Mouse (Mus musculus) embryonic stem cell, embryonic (primary cell): ENCODE measurements around the gene Kpna1.
"Not testable (repeated sequence)": the region's sequence is repeated elsewhere in the genome, so short reads cannot be mapped to it uniquely, and the experiment has no call there.

Source experiments
- CTCF ChIA-PET, 4 experiments: fragments of 300-600 bp in 2 of 4; fragments of 350-600 bp in 2 of 4; sonication (Branson Sonifier 250); formaldehyde crosslinking; loops; one replicate each; lab custom pipeline; 2022; ENCODE audit warnings: inconsistent platforms in 2 of 4; lab: Charles Lee
- POLR2A ChIA-PET, 4 experiments: fragments of 300-600 bp in 2 of 4; fragments of 350-600 bp in 2 of 4; sonication (Branson Sonifier 250); formaldehyde crosslinking; loops; one replicate each; lab custom pipeline; 2022; ENCODE audit warnings: antibody characterized with exemption in 4 of 4, inconsistent platforms in 1 of 4; lab: Charles Lee

Kpna1 gene

GRCm38 (mm10) chr16:36043073-36043472 is 64.5 kb downstream of the Kpna1 start:
- CTCF ChIA-PET = no interaction called here

DNA sequence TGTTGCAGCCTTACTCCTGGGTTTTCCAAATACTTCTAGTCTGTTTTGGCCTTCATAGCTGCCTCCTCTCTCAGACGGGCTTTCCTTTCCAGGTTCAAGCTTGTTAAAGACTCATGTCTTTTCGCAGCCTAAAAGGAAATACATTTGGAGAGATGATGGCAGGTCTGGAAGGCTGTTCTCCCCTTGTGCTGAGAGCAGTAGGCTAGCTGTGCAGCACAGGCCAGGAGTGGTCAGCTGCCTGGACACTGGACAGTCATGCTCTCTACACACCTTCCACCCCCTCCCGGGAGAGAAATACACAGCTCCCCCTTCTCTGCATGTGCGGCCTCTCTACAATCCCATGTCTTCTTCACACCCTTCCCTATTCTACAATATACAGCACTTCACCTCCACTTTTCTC is 65.4 kb downstream of the Kpna1 start:
- POLR2A ChIA-PET = interaction anchor here in 1 of 4 experiments (0.6 to 4.3 kb wide), 10 partner anchors 8 to 439 kb away, joined by 3 to 19 read pairs (median 4); partner anchors contain the start of genes Ccdc58 and Fam162a
- CTCF ChIA-PET = no interaction called here

More at GRCm38 (mm10) chr16:36043073-36043472, 64.5 kb downstream of the Kpna1 start:
- POLR2A ChIA-PET = interaction anchor here in 1 of 4 experiments (0.9 to 4.3 kb wide), 8 partner anchors 8 to 29 kb away, joined by 3 to 19 read pairs (median 4); partner anchors contain the start of genes Ccdc58 and Fam162a

- CTCF ChIA-PET = interaction anchor here in 3 of 4 experiments (0.6 to 1.4 kb wide), 4 partner anchors 12 to 95 kb away, joined by 3 to 4 read pairs (median 3); no protein-coding TSS in a partner anchor
Measured at GRCm38 (mm10) chr16:36047538-36047937, 69.0 kb downstream of the Kpna1 start.

DNA sequence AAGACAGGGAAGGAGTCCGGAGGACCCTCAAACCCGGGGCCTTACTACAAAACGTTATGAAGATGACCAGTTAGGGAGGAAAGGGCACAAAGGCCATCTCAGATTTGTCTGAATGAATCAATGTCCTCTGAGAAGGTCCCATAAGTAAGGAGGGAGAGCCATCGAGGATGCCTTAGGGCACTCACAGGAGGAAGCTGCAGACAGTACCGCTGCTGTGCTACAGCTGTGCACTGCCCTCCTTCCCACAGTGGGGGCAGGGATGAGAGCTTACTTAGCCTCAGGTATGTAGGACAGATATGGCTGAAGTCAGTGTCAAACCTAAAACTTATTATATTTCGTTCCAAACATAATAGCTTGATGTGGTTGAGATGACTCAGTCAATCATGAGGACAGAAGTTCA is 72.9 kb downstream of the Kpna1 start:
- ChIA-PET CTCF (no interaction called here), POLR2A (interaction anchor here in 3 of 4 experiments (0.5 to 3.7 kb wide), 11 partner anchors 8 to 138 kb away, joined by 3 to 23 read pairs (median 3); partner anchors contain the start of genes Ccdc58 (in 1 of the 3), Fam162a (in 1 of the 3) and Wdr5b (in 1 of the 3))

More at GRCm38 (mm10) chr16:36047538-36047937, 69.0 kb downstream of the Kpna1 start:
- POLR2A ChIA-PET = interaction anchor here in 2 of 4 experiments (1.5 to 1.6 kb wide), 2 partner anchors 8 to 10 kb away, joined by 3 to 4 read pairs; no protein-coding TSS in a partner anchor

GRCm38 (mm10) chr16:36053524-36054275 is 75.2 kb downstream of the Kpna1 start:
- ChIA-PET CTCF (interaction anchor here in 1 of 4 experiments (0.9 kb wide), 1 partner anchor 114 kb away, joined by 3 read pairs; no protein-coding TSS in a partner anchor), POLR2A (interaction anchor here in 2 of 4 experiments (0.9 to 3.7 kb wide), 8 partner anchors 9 to 27 kb away, joined by 3 to 23 read pairs (median 9); partner anchors contain the start of genes Ccdc58 (in 2 of the 2), Fam162a (in 2 of the 2) and Wdr5b (in 1 of the 2))

- ChIA-PET CTCF (interaction anchor here in 2 of 4 experiments (0.9 to 1.4 kb wide), 2 partner anchors 13 to 115 kb away, joined by 3 to 5 read pairs; no protein-coding TSS in a partner anchor), POLR2A (interaction anchor here in 2 of 4 experiments (0.8 to 2.8 kb wide), 14 partner anchors 9 to 71 kb away, joined by 3 to 19 read pairs (median 4); partner anchors contain the start of genes Ccdc58 (in 1 of the 2), Fam162a (in 1 of the 2) and Wdr5b (in 1 of the 2))
Measured at GRCm38 (mm10) chr16:36054920-36055319, 76.4 kb downstream of the Kpna1 start.

GRCm38 (mm10) chr16:36056416-36056815 is 77.9 kb downstream of the Kpna1 start:
- POLR2A ChIA-PET = interaction anchor here in 3 of 4 experiments (0.6 to 2.8 kb wide), 12 partner anchors 8 to 986 kb away, joined by 3 to 19 read pairs (median 4); partner anchors contain the start of genes Ccdc58 (in 1 of the 3) and Fam162a (in 1 of the 3)
- CTCF ChIA-PET = interaction anchor here in 3 of 4 experiments (0.6 to 1.4 kb wide), 4 partner anchors 11 to 770 kb away, joined by 3 to 5 read pairs (median 3); no protein-coding TSS in a partner anchor

GRCm38 (mm10) chr16:36057933-36058475 is 79.5 kb downstream of the Kpna1 start:
- CTCF ChIA-PET = interaction anchor here in 1 of 4 experiments (0.6 kb wide), 1 partner anchor 342 kb away, joined by 4 read pairs; no protein-coding TSS in a partner anchor
- POLR2A ChIA-PET = interaction anchor here in 1 of 4 experiments (1.0 to 1.9 kb wide), 2 partner anchors 10 to 18 kb away, joined by 3 to 4 read pairs; no protein-coding TSS in a partner anchor

DNA sequence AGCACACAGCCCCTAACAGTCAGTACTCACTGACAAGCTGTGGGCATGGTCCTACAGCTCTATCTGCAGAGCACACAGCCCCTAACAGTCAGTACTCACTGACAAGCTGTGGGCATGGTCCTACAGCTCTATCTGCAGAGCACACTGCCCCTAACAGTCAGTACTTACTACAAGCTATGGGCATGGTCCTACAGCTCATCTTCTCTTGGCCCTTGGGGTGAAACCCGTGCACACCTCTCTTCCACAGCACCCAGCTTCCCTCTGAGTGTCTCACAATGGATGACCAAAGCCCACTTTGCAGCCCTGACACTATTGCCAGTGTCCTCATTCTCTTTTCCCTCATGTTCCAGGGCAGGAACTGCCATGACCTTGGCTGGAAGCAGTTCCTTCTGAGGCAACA is 84.0 kb downstream of the Kpna1 start:
- CTCF ChIA-PET = not testable (repeated sequence)
- POLR2A ChIA-PET = interaction anchor here in 2 of 4 experiments (1.3 to 3.0 kb wide), 6 partner anchors 9 to 27 kb away, joined by 4 to 9 read pairs (median 6); partner anchors contain the start of genes Ccdc58 (in 1 of the 2) and Fam162a (in 1 of the 2)

- ChIA-PET CTCF (interaction anchor here in 2 of 4 experiments (0.6 to 1.4 kb wide), 2 partner anchors 15 to 188 kb away, joined by 3 to 4 read pairs; no protein-coding TSS in a partner anchor), POLR2A (interaction anchor here in 2 of 4 experiments (0.7 to 3.0 kb wide), 10 partner anchors 8 to 196 kb away, joined by 3 to 9 read pairs (median 5); partner anchors contain the start of genes Ccdc58 (in 2 of the 2) and Fam162a (in 2 of the 2))
Measured at GRCm38 (mm10) chr16:36063315-36063714, 84.8 kb downstream of the Kpna1 start.

DNA sequence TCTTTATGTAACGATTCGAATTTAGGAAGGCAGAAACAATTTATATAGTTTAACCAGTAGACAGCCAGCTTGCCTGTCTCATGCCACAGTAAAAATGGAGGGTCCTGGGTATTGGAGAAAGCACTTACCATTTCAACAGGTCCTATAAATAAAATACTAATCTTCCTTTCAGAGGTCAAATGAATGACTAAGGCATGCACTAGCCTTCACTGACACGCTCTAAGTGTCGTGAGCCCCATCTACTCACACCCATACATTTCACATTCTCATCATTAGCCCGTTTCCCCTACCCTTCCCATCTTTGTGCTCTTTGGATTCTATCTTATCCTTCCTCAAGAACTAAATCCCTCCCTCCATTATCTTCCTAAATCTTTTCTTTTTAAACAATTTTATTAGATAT is 86.4 kb downstream of the Kpna1 start:
- ChIA-PET POLR2A (interaction anchor here in 1 of 4 experiments (0.9 to 1.6 kb wide), 2 partner anchors 13 to 14 kb away, joined by 3 to 5 read pairs; no protein-coding TSS in a partner anchor), CTCF (no interaction called here)

GRCm38 (mm10) chr16:36067694-36068093 is 89.1 kb downstream of the Kpna1 start:
- POLR2A ChIA-PET = interaction anchor here (0.6 to 2.8 kb wide), 17 partner anchors 8 to 295 kb away, joined by 3 to 13 read pairs (median 3); partner anchors contain the start of gene Wdr5b (in 2 of the 4)
- CTCF ChIA-PET = interaction anchor here in 2 of 4 experiments (0.5 to 0.9 kb wide), 2 partner anchors 11 to 12 kb away, joined by 3 to 5 read pairs; no protein-coding TSS in a partner anchor

DNA sequence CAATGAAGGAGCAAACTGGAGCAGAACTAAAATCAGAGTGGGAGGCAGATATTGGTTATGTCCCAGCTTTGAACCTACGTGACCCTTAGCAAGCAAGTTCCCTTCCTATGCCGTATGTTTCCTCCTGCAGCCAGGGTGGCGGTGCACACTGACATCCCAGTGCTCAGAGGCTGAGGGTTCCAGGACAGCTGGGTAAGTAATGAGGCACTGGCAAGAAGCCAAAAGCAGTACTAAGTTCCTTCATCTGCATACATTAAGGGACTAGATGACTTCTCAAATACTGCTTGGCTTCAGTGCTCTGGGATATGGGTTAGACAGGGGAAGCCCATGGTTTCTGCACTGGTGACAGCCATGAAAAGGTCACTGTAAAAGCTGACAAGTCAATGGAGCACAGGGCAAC is 89.8 kb downstream of the Kpna1 start:
- CTCF ChIA-PET = interaction anchor here in 1 of 4 experiments (0.6 kb wide), 1 partner anchor 178 kb away, joined by 4 read pairs; no protein-coding TSS in a partner anchor

GRCm38 (mm10) chr16:36069819-36070575 is 91.4 kb downstream of the Kpna1 start:
- ChIA-PET POLR2A (interaction anchor here in 3 of 4 experiments (0.5 to 3.5 kb wide), 24 partner anchors 8 to 529 kb away, joined by 3 to 48 read pairs (median 5); partner anchors contain the start of gene Wdr5b (in 1 of the 3)), CTCF (no interaction called here)

More for the DNA sequence above, 89.8 kb downstream of the Kpna1 start:
- POLR2A ChIA-PET = interaction anchor here (0.7 to 2.8 kb wide), 14 partner anchors 9 to 296 kb away, joined by 3 to 13 read pairs (median 4); partner anchors contain the start of gene Wdr5b (in 2 of the 4)

GRCm38 (mm10) chr16:36071071-36071449 is 92.5 kb downstream of the Kpna1 start:
- POLR2A ChIA-PET = interaction anchor here in 3 of 4 experiments (0.5 to 3.5 kb wide), 42 partner anchors 7 to 1743 kb away, joined by 3 to 48 read pairs (median 4); partner anchors contain the start of genes Wdr5b (in 3 of the 3) and Iqcb1 (in 1 of the 3)
- CTCF ChIA-PET = no interaction called here
